Mouse (Mus musculus) kidney, adult 18-20 months (tissue): ENCODE data around the gene Pcnx3.

ENCODE experiments used
- DNase-seq: peaks from one replicate; pipeline ENCODE4 v3.0.0; 2021

Gene Pcnx3

DNA sequence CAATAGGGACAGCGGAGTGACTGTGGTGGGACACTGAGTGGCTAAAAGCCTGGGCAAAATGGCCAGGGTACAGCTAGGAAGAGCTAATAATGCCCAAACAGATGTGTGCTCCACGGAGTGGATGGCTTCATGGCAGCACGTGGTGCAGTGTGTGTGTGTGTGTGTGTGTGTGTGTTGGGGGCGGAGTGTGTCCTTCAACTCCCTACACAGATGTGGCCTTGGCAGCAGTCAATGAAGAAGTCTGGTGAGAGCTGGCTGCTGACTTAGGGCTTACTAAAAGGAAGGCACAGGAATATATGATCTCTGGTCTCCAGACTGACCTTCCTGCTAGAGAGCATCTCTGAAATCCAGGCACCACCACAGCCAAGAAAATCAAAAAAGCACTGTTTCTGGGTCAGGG, 20.3 kb downstream of the Pcnx3 start:
- DNase-seq = no peak

DNA sequence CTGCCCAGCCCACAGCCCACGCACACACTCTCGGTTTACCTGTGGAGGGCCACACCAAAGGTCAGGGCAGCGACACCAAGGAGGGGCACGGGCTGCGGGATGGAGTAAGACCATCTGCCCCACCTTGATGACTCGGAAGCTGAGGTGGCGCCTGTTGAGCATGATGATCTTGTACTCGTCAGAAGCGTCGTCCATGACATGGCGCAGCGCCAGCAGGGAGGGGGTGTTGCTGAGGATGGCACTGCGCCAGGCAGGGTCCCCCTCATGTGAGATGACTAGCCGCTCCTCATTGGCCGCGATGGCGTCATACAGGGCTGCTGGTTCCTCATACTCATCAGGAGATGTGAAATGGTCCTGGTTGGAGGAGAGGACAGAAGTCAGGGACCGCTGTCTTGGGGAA, 22.3 kb downstream of the Pcnx3 start:
- no peak for DNase-seq

DNA sequence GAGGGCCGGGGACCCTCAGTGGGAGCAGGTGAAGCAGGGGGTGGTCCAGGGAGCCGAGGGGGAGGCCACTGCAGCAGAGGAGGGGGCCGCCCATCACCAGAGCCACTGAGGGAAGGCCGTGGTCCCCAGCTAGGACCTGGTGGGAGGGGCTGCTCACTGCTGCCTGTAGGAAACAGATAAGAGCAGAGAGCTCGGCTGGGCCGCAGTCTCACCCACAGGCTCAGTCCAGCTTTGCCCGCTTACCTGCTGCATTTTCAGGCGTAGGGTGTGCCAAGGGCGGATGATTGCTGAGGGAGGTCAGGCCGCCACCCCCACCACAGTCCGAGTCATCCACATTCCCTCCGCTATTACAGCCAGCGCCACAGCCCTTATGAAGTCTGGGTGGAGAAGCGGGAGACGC, 23.2 kb downstream of the Pcnx3 start:
- no peak for DNase-seq

DNA sequence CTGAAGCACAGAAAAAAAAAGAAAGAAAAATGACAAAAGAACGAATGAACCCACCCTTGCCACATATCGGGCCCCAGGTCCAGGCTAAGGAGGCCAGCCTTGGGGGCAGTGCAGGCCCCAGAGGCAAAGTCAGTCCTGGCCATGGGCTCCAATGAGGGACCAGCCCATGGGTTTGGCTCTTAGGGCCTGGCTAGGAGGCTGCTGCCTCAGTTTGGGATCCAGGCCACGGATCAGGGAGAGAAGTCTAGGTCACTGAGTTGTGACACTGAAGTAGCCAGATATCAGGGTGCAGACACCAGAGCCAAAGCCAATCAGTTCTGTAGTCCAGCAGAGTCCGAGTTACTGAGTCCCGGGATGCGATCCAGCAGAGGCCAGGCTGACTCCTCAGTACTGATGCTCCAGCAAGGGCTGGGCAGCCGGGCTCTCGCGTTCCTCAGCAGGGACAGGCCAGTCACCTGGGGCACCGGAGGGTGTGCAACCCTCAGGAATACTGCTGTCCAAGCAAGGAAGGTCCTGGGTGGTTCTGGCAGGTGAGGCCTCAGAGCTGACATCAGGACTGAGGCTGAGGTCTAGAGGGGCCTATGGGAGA, 23.9 kb downstream of the Pcnx3 start:
- no peak for DNase-seq

DNA sequence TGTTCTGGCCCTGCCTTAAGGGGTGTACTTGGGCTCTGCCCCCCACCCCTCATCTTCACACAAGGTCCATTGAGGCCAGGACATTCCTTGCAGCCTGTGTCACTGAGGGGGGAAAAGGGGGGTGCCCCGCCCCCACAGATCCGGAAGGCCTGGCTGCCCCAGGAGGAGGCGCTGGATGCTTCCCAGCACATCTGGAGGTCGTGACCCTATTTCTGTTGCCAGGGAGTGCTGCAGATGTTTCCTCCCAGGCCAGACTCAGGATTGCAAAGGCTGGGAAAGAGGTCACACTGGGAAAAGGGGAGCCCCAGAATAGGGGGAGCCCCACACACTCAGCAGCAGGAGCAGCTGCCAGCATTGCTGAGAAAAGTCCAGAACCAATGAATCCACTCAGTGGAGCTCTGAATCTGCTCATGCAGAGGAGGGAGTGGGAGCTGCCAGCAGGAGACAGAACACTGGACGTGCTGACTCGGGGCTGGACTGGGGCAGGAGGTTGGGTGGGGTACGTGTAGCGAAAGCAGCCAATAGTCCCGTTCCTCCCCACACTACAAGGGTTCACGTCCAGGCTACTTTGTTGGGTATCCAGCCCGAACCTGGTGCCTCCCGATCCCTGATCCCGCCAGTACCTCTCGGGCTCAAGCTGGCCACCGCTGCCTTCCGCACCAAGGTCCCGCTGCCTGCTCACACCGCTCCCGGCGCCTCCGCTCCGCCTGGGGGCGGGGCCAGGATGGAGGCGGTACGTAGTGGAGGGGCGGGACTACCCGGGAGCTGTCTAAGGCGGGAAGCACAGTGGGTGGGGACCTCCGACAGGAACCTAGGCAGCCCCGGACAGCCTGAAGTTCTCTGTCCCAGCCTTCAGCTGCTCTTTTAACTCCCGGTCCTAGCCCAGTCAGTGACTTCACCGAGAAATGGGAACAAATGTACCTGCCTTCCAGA, 25.5 kb downstream of the Pcnx3 start, which contains the start of gene Sipa1:
TSS of gene Sipa1 (minus strand) at position 727 of the 933 bp plus-strand sequence.
- DNase-seq = peak; percentile 95

DNA sequence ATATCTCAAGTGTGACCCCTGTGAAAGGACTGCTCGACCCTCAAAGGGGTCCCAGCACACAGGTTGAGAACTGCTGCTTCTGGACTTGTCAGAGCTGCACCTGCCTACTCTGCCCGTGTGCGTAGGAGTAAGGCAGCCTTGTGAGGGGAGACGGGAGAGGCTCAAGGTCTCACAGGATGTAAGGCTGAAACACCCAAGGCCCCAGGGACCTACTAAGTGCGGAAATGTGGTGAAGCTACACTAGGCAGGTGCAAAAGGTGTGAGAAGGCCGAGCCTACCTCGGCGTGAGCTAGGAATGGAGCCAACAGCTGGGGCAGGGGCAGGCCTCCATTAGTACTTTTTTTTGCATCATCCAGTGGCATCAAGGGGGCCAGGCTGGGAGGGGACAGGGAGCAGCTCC, 26.4 kb downstream of the Pcnx3 start:
- no peak for DNase-seq

DNA sequence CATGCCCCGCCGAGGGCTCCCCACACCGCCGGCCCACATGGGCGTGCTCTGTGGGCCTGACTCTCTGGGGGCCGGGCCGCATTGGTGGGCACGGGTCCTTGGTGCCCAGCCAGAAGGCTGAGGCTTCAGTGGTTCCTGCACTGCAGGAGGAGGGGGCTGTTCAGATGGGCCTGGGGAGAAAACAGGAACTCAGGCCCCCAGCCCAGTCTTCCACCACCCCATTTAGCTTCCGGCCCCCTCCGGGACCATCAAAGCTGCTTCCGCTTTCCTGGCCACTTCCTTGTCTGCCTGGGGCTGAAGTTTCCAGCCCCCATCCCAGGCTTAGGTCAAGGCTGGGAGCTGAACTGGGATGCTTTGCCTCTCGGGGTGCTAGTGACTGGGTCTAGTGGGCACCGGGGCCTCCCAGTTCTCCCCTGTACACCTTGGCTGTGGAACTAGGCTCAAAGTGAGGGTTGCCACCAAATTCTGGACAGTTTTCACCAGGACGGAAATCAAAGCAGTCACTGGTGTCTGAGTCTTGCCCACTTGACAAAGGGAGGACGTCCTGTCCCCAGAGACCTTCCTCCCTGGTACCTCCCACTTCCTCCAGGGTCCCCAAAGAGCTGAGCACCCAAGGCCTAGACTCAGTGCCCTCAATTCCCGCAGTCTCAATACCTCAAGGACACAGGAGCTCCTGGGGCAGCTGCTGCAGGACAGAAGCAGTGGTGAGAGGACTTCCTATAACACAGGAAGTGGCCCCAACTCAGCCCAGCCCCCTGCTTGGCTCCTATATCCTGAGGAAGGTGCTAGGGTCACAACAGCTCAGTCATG, 27.6 kb downstream of the Pcnx3 start:
- DNase-seq = peak; percentile 55

DNA sequence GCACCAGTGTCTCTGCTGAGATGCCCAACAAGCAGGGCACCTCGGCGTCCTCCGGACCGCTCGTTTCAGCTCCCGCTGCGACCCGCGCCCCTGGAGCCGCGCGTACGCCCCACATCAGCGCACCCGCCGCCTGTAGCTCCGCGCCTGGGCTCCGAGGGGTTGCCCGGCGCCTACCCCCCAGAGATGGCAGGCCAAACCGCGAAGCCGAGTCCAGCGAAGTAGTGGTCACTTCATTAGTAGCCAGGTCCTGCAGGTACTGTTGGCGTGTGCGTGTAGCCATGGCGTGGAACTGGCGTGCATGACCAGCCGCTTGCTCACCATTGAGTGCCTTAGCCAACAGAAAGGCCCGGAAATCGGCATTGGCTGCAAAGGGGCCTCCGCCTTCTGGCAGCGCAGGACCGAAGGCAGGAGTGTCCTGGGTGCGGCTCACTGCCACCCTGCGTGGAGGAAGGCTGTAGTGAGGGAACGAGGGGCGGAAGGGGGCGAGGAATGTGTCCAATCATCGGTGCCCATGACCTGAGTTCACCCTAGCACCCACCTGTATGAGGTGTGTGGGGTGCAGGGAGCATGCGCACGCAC, 33.9 kb downstream of the Pcnx3 start:
- DNase-seq = no peak

DNA sequence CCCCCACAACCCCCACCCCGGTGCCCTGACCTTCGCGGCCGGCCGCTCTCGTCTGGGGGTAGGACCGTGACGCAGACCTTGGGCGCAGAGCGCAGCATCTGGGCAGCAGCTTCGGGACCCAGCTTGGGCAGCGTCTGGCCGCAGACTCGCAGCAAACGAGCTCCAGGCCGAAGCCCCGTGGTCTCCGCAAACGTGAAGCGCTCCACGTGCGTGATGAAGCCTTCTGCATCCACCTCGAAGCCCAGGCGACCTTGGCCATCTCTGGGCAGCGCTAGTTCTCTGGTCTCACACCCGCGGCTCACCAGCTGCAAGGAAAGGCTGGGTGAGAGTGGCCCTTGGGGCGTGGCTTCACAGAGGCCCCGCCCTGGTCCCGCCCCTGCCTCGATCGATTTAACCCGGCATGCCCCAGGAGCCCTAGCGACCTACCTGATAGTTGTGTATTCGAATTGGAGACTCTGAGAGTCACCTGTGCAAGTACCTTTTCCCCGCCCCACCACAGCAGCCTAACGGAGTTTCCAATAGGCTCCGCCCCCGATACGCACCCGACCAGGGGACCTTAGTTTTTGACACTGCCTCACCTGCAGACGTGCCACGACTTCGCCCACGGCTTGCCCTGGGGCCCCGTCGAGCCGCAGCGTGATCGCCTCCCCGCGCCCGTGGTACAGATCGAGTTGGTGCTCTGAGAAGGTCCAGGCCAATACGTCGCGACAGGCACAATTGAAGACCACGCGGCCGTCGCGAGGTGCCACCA, 34.6 kb downstream of the Pcnx3 start:
- DNase-seq = peak; percentile 22

DNA sequence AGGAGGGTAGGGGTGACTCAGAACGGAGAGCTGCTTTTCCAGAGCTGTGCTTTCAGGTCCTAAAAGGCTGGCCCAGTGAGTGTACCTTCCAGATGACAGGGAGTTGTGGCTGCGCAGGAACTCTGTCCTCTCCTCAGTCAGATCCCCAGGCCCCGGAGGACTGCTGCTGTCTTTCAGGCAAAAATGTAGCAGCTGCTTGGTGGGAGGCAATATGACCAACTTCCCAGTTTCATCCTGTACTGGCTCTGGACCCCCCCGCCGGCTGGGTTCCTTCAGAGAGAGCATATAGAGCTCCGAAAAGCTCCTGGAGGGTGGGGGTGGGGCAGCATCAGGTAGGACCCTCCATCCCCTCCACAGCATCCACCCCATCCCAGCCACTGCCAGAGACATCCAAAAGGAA, 36.1 kb downstream of the Pcnx3 start:
- DNase-seq = no peak

DNA sequence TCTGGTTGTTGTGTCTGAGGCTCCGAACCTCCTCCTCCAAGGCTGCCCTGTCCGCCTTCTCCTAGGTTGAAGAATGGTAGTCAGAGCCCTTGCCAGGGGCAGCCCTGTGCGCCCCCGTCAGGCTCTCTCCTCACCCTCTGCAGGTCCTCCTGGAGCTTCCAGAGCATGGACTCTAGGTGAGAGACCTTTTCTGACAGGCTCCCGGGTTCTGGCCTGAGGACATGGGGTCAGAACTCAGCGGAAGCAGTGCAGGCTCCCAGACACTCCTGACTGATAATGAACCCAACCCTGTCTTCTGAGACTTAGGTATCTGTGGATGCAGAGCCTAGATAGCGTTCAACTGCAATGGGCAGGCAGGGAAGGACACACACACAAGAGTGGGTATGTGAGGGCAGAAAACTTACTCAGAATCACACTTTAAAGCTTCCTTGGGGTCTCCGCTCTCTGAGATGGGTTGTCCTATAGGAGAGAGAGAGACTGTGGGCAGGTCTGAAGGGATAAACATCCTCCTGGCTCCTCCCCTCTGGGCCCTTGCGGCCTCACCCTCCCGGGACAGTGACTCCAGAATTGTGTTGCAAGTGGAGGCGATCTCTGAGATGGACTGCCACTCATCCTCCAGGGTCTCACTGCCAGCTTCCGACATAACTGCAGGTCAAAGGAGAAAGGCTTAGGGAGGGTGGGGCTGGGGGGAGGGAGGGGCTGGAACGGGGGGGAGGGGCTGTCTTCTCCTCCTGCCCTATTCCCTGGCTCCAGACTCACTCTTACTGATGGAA, 37.0 kb downstream of the Pcnx3 start:
- DNase-seq = no peak

DNA sequence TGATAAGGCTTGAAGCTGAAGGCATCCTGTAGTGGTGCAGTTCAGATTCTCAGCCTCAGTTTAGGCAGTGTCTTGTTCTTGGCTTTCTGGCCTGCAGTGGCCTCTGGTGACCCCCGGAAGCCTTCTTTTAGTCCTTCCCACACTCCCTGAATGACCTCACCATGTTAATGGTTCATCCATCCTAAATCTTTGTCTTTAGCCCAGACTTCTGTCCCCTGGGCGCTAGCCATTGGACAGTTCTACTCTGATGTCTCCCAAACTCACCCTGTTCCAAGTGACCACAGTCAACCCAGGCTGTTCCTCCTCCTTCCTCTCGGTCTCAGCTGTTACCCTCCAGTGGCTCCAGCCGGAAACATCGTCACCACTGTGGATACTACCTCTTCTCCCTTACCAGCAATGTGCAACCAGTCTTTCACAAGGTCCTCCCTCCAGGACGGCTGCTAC, 39.4 kb downstream of the Pcnx3 start:
- DNase-seq = no peak

DNA sequence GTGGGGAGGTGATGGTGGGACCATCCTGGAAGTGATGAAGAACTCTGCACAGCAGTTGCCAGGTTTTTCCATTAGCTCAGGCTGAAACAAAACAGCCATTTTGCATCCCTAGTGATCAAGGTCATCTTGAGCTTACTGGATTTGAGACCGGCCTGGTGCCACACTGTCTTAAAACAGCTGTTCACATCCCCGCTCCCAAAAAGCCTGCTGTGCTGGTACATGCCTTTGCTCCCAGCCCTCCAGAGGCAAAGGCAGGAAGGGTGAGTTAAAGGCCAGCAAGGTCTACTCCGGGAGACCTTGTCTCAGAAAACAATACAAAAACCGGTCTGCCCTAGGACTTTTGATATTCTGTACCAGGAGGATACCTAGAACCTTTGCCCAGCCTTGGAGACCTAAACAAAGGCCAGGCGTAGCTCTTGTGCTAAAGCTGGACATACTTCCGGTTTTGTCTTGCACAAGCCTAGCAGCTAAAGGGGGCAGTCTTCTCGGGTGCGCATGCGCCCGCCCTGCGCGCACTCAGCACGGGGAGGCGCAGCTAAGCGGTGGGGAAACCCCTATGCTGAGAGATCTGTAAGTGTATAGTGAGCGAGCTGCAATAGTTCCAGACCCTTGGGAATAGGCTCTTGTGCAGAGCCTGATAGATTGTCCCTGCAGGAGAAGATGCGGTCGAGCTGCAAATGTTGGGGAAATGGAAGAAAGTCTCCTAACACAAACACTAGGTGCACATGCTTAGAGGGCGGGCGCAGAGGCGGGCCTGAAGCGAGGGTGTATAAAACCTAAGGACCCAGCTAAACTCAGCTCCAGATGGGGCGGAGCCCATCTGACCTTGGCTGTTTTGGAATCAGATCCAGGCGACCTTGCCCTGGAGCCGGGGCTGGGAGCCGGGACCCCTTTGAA, 40.1 kb downstream of the Pcnx3 start:
- DNase-seq = peak; percentile 83

DNA sequence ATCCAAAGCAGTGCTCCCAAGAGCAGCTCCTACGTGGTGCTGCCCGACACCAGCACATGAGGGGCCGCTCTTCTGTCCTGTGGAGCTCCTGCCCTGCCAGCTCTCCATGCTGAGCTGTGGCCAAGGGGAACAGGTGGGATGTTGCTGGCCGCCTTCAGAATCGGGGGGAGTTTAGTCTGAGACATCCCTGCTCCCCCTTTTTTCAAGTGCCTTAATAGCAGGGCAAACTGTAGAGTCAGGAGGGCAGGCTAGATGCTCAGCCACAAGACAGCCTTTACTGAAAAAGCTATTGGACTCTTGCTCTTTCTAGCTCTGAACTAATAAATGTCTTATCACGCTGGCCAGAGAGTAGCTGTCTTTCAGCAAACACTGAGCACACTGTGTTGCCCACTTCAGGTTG, 40.9 kb downstream of the Pcnx3 start:
- DNase-seq = no peak

DNA sequence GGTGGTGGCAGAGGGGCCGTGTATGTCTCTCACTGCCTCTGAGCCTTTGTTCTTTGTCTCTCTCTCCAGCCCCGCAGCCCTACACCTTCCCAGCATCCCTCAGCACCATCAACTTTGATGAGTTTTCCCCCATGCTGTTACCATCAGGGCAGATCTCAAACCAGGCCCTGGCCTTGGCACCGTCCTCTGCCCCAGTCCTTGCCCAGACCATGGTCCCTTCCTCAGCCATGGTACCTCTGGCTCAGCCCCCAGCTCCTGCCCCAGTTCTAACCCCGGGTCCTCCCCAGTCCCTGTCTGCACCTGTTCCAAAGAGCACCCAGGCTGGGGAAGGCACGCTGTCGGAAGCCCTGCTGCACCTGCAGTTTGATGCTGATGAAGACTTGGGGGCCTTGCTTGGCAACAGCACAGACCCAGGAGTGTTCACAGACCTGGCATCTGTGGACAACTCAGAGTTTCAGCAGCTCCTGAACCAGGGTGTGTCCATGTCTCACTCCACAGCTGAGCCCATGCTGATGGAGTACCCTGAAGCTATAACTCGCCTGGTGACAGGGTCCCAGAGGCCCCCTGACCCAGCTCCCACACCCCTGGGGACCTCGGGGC, 41.9 kb downstream of the Pcnx3 start:
- no peak for DNase-seq

DNA sequence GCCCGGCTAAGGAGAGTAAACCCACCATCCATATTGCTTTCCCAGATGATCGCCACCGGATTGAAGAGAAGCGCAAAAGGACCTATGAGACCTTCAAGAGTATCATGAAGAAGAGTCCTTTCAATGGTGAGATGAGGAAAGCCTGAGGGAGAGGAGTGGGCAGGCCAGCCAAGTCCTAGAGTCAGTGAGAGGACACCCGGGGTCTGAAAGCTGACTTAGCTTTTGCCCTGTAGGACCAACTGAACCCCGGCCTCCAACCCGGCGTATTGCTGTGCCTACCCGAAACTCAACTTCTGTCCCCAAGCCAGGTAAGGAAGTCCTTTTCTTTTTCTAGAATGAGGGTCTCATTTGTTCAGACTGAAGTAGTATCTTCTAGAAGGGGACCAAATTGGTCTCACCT, 43.4 kb downstream of the Pcnx3 start:
- DNase-seq = no peak

DNA sequence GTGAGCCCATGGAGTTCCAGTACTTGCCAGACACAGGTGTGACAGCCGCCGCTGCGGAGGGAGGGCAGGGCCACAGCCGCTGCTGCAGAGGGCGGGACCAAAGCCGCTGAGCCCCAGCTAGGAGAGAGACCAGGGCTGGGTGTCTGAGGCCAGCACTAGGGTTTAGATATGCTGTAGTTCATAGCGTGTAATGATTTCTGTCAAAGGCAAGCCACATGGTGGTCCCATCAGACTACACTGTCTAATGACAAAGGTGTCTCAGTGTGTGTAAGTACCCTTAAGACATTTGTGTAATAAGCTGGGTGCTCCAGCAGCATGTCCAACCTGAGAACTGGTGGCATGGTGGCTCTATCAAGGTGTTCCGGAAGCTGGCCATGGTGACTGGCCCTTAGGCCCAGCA, 47.1 kb downstream of the Pcnx3 start:
- DNase-seq = no peak

DNA sequence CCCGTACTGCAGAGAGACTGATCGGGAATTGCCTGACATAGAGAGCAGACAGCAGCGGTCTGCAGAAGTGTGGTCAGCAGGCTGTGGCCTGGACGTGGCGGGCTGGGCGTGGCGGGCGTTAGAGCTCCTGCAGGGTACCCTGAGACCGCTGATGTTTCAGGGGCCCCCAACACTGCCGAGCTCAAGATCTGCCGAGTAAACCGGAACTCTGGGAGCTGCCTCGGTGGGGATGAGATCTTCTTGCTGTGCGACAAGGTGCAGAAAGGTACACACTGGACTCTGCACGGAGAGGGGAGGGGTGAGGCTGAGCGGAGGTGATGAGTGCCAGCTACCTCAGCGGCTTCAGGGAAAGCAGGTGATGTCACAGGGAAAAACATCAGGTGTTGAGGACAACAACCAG, 47.7 kb downstream of the Pcnx3 start:
- DNase-seq = no peak

DNA sequence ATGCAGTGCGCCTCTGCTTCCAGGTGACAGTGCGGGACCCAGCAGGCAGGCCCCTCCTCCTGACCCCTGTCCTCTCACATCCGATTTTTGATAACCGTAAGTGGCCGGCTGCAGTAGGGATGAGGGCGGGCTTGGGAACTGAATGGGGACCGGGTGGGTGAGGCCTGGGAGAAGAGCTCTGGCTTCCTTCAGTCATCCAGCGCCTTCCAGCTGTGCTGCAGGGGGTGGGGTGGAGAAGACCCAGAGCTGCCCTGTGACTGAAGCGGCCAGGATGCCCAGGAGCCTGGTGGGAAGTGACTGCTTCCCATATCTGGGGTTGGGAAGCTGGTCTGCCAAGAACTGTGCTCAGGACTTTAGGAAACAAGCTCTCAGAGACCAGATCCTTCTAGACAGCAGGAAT, 48.4 kb downstream of the Pcnx3 start:
- no peak for DNase-seq

DNA sequence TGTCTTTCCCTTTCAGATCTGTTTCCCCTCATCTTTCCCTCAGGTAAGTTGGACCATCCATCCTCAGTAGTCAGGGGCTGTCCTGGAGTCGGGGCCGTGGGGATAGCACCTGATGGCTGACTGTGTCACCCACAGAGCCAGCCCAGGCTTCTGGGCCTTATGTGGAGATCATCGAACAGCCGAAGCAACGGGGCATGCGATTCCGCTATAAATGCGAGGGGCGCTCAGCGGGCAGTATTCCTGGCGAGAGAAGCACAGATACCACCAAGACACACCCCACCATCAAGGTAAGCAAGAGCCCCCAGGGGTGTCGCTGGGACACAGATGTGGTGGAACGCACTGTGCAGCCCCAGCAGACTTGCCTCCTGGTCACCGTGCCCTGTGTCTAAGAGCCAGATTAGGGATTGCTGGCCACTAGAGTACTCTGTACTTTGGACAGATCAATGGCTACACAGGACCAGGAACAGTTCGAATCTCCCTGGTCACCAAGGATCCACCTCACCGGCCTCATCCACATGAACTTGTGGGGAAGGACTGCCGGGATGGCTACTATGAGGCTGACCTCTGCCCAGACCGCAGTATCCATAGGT, 50.2 kb downstream of the Pcnx3 start:
- no peak for DNase-seq
